Mouse (Mus musculus) megakaryocyte, embryonic 14.5 days (primary cell): ENCODE measurements around the gene Srgn. TPM values are rescaled to one million over a fixed set of nuclear protein-coding genes. Genes with fewer than 3 reads are reported as not detected.

ENCODE experiments used
- H3K27me3 ChIP-seq: replicated peaks from 2 replicates; pipeline ENCODE3; 2012; ENCODE audit warnings: inconsistent platforms
- H3K36me3 ChIP-seq: replicated peaks from 2 replicates; pipeline ENCODE3; 2012; ENCODE audit warnings: low read length, inconsistent platforms, mixed read lengths
- H3K4me1 ChIP-seq: 2 replicates; pipeline ENCODE4 v1.6.1; 2012; ENCODE audit warnings: inconsistent platforms
- H3K4me3 ChIP-seq: replicated peaks from 2 replicates; pipeline ENCODE3; 2012; ENCODE audit warnings: moderate library complexity, mild to moderate bottlenecking, inconsistent platforms
- H3K9me3 ChIP-seq: 2 replicates; pipeline ENCODE4 v1.6.1; 2012; ENCODE audit warnings: inconsistent platforms
- FLI1 ChIP-seq: IDR thresholded peaks from 2 replicates; pipeline ENCODE4 v1.6.1; 2012; ENCODE audit warnings: low read length, inconsistent platforms, mixed read lengths
- GATA1 ChIP-seq: IDR thresholded peaks from 3 replicates; pipeline ENCODE4 v1.6.1; 2012; ENCODE audit warnings: mixed read lengths, low read length, inconsistent platforms, borderline replicate concordance
- polyA plus RNA-seq: library from polyadenylated mRNA; stranded (reverse); fragments of >175 nt; gene quantifications from 2 replicates; pipeline ENCODE4 v1.2.3, GENCODE M21; 2012; ENCODE audit warnings: low replicate concordance; ENCODE audit not compliant: insufficient read depth

Srgn gene
- polyA plus RNA-seq, 1 experiment, result 696 TPM

DNA sequence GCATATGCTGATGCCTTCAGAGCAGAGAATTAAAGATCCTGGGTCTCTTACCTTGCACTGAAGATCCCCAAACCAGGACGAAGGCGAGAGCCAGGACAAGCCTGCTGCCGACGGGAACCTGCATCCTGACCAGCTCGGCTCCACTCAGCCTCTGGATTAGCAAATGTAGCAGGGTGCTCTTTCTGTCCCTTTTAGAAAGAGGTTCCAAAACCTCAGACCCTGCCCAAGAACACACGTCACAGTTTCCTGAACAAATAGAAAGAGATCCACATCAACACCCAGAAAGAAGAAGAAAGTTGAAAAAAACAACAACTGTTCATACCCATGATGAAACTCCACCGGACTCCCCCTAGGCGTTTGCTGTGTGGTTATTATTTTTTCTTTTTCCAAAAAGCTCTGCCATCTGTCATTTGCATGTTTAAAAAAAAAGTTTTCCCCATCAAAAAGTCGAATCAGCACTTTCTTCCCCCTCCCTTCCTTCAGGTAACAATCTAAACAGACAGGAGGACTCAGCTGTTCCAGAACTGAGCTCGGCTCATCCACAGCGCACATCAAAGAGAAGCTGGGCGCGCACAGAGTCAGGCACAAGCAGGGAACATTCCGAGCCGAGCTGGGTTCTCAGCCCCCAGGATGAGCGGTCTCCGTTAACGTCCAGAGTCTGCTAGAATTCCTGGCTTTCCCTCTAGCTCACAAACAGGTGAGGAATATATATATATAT lies 19.5 kb downstream of the Srgn start:
- no peak for TF ChIP-seq GATA1
- TF ChIP-seq FLI1, result 0 out of 2 replicates have a peak, but pooled peaks have one; percentile 37
- H3K4me1 ChIP-seq, result peaks cover 67% of the 10 kb centered on the region
- H3K36me3 ChIP-seq, result peaks cover 17% of the 10 kb centered on the region
- no peaks in the 10 kb centered on the region for H3K27me3 ChIP-seq
- H3K4me3 ChIP-seq, result peak overlapping the region; percentile 94
- no peaks in the 10 kb centered on the region for H3K9me3 ChIP-seq

DNA sequence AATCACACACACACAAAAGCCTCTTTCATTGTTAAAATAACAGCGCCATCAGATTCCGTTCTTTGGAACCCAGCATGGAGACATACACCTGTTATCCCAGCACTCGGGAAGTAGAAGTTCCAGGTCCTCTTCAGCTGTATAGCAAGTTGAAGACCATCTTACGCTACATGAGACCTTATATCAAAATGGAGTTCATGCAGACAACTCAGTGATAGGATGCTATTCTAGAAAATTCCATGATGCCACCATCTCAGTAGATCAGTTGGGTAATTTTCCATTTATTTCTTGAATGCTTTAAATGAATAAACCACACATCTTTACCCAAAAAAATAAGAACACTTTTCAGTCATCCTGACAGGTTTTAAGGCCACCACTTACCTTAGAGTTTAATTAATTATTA lies 20.2 kb downstream of the Srgn start:
- H3K4me1 ChIP-seq, result peaks cover 67% of the 10 kb centered on the region

DNA sequence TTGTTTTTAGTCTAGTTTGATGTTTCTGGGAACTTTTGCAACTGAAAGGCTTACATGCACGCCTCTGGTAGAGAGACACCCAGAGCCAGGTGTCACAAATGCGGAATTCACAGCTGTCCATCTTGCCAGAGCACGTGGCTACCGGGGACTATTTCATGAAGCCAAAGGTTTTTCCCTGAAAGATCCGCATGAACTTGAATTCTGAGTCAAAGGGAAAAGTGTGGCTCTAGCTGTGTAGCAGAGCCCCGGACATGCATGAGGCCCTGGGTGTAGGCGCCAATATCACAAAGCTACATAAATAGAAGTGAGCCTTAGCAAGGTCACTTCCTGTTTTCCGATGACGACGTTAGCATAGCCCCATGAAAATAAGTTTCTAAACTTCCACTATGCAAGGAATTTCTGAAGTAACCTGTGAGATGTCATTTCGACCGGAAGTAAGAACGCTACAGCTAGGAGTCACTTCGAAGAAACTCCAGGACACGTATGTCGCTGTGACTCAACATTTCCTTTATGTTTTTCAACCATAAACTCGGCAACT lies 21.2 kb downstream of the Srgn start:
- Histone ChIP-seq H3K4me1 (peaks cover 67% of the 10 kb centered on the region), H3K36me3 (peaks cover 32% of the 10 kb centered on the region), H3K27me3 (no peaks in the 10 kb centered on the region), H3K4me3 (peak overlapping the region; percentile 91), H3K9me3 (no peaks in the 10 kb centered on the region)
- TF ChIP-seq GATA1, result no peak
- TF ChIP-seq FLI1, result peak; percentile 40; the same call in 1 of the 2 replicates

More for the DNA sequence above, 20.2 kb downstream of the Srgn start:
- Histone ChIP-seq H3K27me3 (no peaks in the 10 kb centered on the region), H3K9me3 (no peaks in the 10 kb centered on the region), H3K36me3 (peaks cover 24% of the 10 kb centered on the region), H3K4me3 (peak overlapping the region; percentile 94)
- no peak for TF ChIP-seq FLI1
- no peak for TF ChIP-seq GATA1

DNA sequence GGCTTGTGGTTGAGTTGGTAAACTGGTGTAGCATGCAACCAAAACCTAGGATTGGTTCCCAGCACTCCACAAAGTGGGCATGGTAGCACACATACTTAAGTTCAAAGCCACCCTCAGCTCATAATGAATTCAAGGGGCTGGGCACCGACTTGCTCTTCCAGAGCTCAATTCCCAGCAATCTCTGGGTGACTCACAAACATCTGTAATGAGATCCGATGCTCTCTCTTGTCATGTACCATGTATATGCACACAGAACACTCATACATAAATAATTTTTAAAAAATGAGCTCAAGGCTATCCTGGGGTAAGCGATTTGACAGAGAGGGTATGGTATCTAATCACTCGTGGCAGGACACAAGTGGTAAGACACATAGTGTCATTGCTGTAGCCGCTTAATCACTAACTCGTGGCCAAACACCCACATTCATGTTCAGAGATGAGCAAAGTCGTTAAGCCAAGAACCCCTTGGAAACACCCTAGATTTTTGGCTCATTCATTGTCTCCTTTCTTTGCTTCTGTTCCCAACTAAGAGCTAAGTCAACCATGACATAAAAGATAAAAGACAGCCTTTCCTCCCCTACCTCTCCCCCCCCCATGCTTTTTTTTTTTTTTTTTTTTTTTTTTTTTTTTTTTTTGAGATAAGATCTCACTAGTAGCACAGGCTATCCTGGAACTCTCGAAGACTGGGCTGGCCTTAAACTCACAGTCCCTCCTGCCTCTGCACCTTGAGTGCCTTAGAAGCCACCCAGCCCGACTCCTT lies 21.8 kb downstream of the Srgn start:
- no peak for TF ChIP-seq GATA1
- TF ChIP-seq FLI1, result no peak
- Histone ChIP-seq H3K36me3 (peaks cover 38% of the 10 kb centered on the region), H3K9me3 (no peaks in the 10 kb centered on the region), H3K4me3 (peak overlapping the region; percentile 91), H3K27me3 (no peaks in the 10 kb centered on the region), H3K4me1 (peaks cover 70% of the 10 kb centered on the region)

DNA sequence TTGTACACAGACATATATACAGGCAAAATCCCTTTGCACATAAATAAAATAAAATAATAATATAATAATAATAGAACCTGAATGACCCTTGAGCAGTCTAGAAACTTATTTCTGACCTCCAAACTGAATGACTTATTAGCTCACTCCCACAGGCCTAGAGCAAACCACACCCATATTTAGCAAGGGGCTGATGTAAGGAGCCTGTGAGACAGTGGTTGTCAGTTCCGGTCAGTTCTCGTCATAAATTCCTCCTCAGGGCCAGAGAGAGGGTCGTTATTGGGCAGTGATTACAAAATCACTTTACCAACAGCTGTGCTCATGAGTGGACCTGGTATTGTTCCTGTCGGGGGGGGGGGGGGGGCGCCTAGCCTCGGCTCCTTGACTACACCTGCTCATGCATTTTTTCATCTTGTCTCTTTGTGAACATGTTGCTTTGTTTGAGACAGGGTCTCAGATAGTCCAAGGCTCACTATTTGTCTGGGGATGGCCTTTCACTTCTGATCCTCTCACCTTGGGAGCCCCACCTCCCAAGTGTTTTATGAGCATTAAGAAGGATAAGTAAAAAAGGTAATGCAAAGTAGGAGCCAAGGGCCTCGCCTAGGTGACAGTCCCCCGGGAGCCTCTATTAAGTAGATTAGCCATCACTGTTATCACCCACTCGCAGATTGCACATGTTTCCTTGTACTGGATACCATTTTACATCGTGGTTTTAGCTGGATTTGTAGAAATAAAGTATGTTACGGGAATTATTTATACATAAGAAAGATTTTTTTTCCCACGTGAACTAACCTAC lies 23.2 kb downstream of the Srgn start:
- peaks cover 71% of the 10 kb centered on the region for H3K4me1 ChIP-seq
- H3K4me3 ChIP-seq, result peak overlapping the region; percentile 91
- H3K36me3 ChIP-seq, result peaks cover 46% of the 10 kb centered on the region

DNA sequence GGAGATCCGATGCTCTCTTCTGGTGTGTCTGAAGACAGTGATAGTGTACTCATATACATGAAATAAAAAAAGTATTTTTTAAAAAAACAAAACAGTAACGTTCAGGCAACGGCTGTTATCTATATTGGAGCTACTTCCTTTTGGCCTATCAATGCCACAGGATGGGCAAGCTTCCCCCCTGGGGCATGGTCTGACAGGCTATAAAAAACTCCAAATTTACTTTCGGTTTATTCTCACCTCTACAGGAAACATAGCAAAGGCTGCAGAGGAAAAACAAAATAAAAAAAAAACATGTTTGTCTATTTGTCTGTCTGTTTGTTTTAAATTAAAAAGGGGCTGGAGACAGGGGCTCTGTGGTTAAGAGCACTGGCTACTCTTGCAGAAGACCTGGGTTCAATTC lies 23.9 kb downstream of the Srgn start:
- peaks cover 51% of the 10 kb centered on the region for H3K36me3 ChIP-seq
- H3K4me1 ChIP-seq, result peaks cover 67% of the 10 kb centered on the region
- no peak for TF ChIP-seq GATA1
- no peak for TF ChIP-seq FLI1
- no peaks in the 10 kb centered on the region for H3K9me3 ChIP-seq
- peak overlapping the region; percentile 91 for H3K4me3 ChIP-seq
- no peaks in the 10 kb centered on the region for H3K27me3 ChIP-seq

More for the DNA sequence above, 23.2 kb downstream of the Srgn start:
- no peaks in the 10 kb centered on the region for H3K9me3 ChIP-seq
- TF ChIP-seq FLI1 (no peak), GATA1 (no peak)
- no peaks in the 10 kb centered on the region for H3K27me3 ChIP-seq

DNA sequence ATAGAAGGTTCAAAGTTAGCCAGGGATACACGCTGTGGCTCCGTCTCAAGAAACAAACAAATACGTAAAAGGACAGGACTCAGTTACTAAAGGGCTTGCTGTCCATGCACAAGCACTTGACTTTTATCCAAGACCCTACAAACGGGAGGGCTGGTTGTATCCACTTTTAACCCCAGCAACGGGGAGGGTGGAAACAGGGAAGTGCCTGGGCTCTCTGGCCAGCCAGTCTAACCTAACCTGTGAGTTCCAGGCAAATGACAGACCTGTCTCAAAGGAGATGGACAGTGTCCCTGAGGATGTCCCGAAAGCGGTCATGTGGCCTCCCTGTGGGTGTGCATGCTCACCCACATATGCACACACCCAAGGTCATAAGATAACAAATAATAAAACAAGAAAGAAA lies 25.3 kb downstream of the Srgn start:
- H3K9me3 ChIP-seq, result no peaks in the 10 kb centered on the region
- no peak for TF ChIP-seq FLI1
- no peak for TF ChIP-seq GATA1
- peaks cover 64% of the 10 kb centered on the region for H3K36me3 ChIP-seq
- H3K4me3 ChIP-seq, result peak overlapping the region; percentile 81
- H3K4me1 ChIP-seq, result peaks cover 66% of the 10 kb centered on the region
- H3K27me3 ChIP-seq, result no peaks in the 10 kb centered on the region

DNA sequence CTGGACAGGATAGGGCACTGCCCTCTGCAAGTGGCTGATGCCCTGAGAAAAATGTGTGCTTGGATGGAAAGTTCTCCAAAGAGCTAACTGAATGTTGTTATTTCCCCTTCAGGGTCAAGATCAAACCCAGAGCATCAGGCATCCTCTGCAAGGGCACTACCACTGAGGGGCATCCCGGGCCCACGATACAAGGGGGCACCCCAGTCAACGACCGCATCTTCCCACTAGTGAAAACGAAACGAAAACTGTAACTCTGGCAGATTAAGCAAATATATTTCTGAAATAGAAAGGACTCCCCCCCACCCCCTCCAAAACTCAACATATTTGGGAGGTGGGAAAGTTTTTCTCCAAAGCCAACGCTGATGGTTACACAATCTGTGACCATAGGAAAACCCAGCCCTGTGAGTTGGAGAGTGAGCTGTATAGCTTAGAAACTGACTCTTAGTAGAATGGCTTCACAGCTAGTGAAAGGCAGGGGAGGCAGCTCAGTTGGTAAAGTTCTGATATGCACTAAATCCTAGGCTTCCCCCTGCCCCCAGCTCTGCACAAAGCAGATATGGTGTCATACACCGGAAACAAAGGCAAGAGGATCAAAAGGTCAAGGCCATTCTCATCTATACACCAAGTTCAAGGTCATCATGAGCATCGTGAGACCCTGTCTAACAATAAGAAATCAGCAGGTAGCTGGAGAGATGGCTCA lies 26.2 kb downstream of the Srgn start:
- H3K9me3 ChIP-seq, result no peaks in the 10 kb centered on the region
- TF ChIP-seq GATA1 (no peak), FLI1 (no peak)
- H3K36me3 ChIP-seq, result peaks cover 72% of the 10 kb centered on the region
- peak overlapping the region; percentile 86 for H3K4me3 ChIP-seq
- no peaks in the 10 kb centered on the region for H3K27me3 ChIP-seq
- H3K4me1 ChIP-seq, result peaks cover 72% of the 10 kb centered on the region
